Comparison of ENCODE assay signal across 8 mouse cellular contexts in the genomic region with DNA sequence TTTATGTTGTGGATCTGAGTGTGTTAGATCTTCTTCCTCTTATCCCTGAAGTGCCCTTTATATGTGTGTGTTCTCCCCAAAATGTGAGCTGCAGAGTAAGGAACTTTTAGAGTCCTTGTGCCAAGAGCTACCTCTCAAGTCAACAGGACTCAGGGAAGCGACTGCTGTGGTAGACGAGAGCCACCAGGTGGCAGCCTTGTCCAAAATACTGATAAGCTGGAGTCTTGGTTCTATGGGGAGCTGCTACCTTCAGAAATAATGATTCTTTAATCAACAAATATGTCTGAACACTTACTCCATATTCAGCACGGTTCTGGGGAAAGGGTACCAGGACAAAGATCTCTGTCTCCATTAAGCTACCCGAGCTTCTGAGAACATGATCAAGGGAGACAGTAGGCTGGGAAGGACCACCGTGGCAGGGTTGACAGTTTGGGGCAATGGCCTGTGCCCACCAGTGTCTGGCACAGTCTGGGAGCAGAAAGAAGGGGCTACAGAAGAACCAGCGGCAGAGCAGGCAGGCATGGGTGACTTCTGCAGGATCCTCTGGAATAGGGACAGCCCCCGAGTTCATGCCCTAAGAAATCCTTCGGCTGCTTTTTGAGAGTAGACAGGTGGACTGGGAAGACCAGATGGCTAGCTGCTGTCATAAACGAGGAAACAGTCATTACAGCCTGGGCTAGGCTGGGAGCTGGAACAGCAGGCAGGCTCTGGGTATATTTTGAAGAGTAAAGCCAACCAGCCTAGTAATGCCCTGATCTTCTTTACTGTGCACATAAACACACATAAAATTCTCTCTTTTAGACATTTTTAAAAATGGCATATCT.
DNase-seq lines count a peak whose midpoint lies in the region; ATAC-seq and TF ChIP-seq lines count a peak whose summit lies in the region.

No protein-coding gene starts in this region.

- no peaks in the 10 kb centered on the region for H3K9me3 ChIP-seq in ES-E14 (ENCODE audit: control insufficient read depth, insufficient read depth, low read depth, low read length)
- H3K9me3 ChIP-seq in forebrain, embryonic 15.5 days = no peaks in the 10 kb centered on the region
- H3K9me3 ChIP-seq in intestine, embryonic 15.5 days = no peaks in the 10 kb centered on the region

- no peak overlapping the region for H3K9ac ChIP-seq in ES-E14 (ENCODE audit: insufficient read depth, low read depth, low read length, poor library complexity, severe bottlenecking)
- H3K9ac ChIP-seq in forebrain, embryonic 15.5 days (replicated peaks) = no peak overlapping the region
- no peak overlapping the region for H3K9ac ChIP-seq in intestine, embryonic 15.5 days
- H3K9ac ChIP-seq in liver, adult 2 months (ENCODE audit: low read depth, low read length) = no peak overlapping the region

- no peak overlapping the region for H3K27ac ChIP-seq in ES-E14 (ENCODE audit: insufficient read depth, low read depth, low read length, poor library complexity, severe bottlenecking)
- H3K27ac ChIP-seq in forebrain, embryonic 15.5 days (replicated peaks) = no peak overlapping the region
- H3K27ac ChIP-seq in intestine, embryonic 15.5 days = no peak overlapping the region
- no peak overlapping the region for H3K27ac ChIP-seq in liver, adult 2 months (replicated peaks; ENCODE audit: insufficient read depth, low read depth, low read length)

- 0 out of 2 replicates have a peak, but pooled peaks have one; percentile 68 for ATAC-seq in cerebellum, adult (ENCODE audit: insufficient number of reproducible peaks, low FRiP score, low TSS enrichment)
- ATAC-seq in forebrain, embryonic 15.5 days (replicated peaks) = peak; percentile 70
- ATAC-seq in intestine, embryonic 15.5 days = peak; percentile 62

- in situ Hi-C loops in ES-E14 (cut with MboI; ENCODE audit: low sequenced_read_pairs in 2 of 2, unreplicated experiment in 2 of 2) = loop anchor here in 1 of 2 experiments (5.0 kb wide), 1 partner anchor 229 kb away; no protein-coding TSS in a partner anchor

- no peaks in the 10 kb centered on the region for H3K36me3 ChIP-seq in ES-E14 (ENCODE audit: control insufficient read depth, insufficient read depth, low read length, poor library complexity, severe bottlenecking)
- no peaks in the 10 kb centered on the region for H3K36me3 ChIP-seq in forebrain, embryonic 15.5 days
- no peaks in the 10 kb centered on the region for H3K36me3 ChIP-seq in intestine, embryonic 15.5 days
- no peaks in the 10 kb centered on the region for H3K36me3 ChIP-seq in liver, adult 2 months (ENCODE audit: control insufficient read depth, insufficient read depth, low read length)

- no peak overlapping the region for H3K4me2 ChIP-seq in forebrain, embryonic 15.5 days (replicated peaks)
- no peak overlapping the region for H3K4me2 ChIP-seq in intestine, embryonic 15.5 days (replicated peaks)

- peaks cover 0 to 10% of the 10 kb centered on the region in 2 experiments; a peak in 2 of 4 replicates for H3K4me1 ChIP-seq in ES-E14 (ENCODE audit: control insufficient read depth in 2 of 2, insufficient read depth in 2 of 2, low read length in 2 of 2, poor library complexity in 1 of 2)
- no peaks in the 10 kb centered on the region; the same call in 1 of the 2 replicates for H3K4me1 ChIP-seq in forebrain, embryonic 15.5 days
- 0 out of 2 replicates have a peak, but pooled peaks cover 7% of the 10 kb centered on the region for H3K4me1 ChIP-seq in intestine, embryonic 15.5 days (replicated peaks)
- no peaks in the 10 kb centered on the region for H3K4me1 ChIP-seq in liver, adult 2 months (ENCODE audit: control insufficient read depth, insufficient read depth, low read length)

- H3K4me3 ChIP-seq in ES-E14 (ENCODE audit: insufficient read depth in 1 of 2, low read depth in 1 of 2, low read length in 2 of 2, poor library complexity in 1 of 2, severe bottlenecking in 1 of 2) = no peak overlapping the region
- no peak overlapping the region for H3K4me3 ChIP-seq in forebrain, embryonic 15.5 days
- H3K4me3 ChIP-seq in intestine, embryonic 15.5 days (replicated peaks) = no peak overlapping the region
- no peak overlapping the region for H3K4me3 ChIP-seq in liver, adult 2 months (ENCODE audit: insufficient read depth, low read depth, low read length)

- 33% methylated on average over 9 of the region's 9 CpGs for WGBS in forebrain, embryonic 15.5 days
- 31% methylated on average over 9 of the region's 9 CpGs for WGBS in intestine, embryonic 15.5 days
- WGBS in liver, adult 2 months = 41% methylated on average over 9 of the region's 9 CpGs

- DNase-seq in 3T3-L1 (ENCODE audit: low read depth, low spot score) (peak; percentile 92), ES-E14 (ENCODE audit: low read depth, low spot score) (peak; percentile 60)
- DNase-seq in liver, adult 2 months (ENCODE audit: extremely low read depth, low read depth, low spot score) = peak; percentile 60
- peak; percentile 80 for DNase-seq in retina, postnatal 1 day
- peak; percentile 70 for DNase-seq in urinary bladder, postnatal 25 days (ENCODE audit: low spot score)

- TF ChIP-seq CTCF in liver, adult 2 months (IDR thresholded peaks at IDR 0.05; ENCODE audit: low read depth, low read length) = peak; percentile 85

- TF ChIP-seq POLR2A in liver, adult 2 months (IDR thresholded peaks at IDR 0.05; ENCODE audit: extremely low read depth, insufficient read depth, low read length) = no peak

- H3K27me3 ChIP-seq in forebrain, embryonic 15.5 days = no peaks in the 10 kb centered on the region
- H3K27me3 ChIP-seq in intestine, embryonic 15.5 days (replicated peaks) = no peaks in the 10 kb centered on the region
- H3K27me3 ChIP-seq in liver, adult 2 months (ENCODE audit: control insufficient read depth, insufficient read depth, low read length) = no peaks in the 10 kb centered on the region

- H3K79me2 ChIP-seq in liver, adult 2 months (ENCODE audit: control insufficient read depth, insufficient read depth, low read length) = no peaks in the 10 kb centered on the region

TF ChIP-seq in ES-E14, 5 proteins besides CTCF, POLR2A, EP300 and RAD21:
- TF ChIP-seq ZC3H11A (IDR thresholded peaks at IDR 0.05; ENCODE audit: borderline replicate concordance, low read depth, low read length) (peak; percentile 94), MAFK (IDR thresholded peaks at IDR 0.05; ENCODE audit: insufficient read depth, low read depth, low read length) (no peak)
TF ChIP-seq in ES-E14: peak in this region for 1.
